Mouse (Mus musculus): ENCODE measurements around the gene Dmwd.

DNA sequence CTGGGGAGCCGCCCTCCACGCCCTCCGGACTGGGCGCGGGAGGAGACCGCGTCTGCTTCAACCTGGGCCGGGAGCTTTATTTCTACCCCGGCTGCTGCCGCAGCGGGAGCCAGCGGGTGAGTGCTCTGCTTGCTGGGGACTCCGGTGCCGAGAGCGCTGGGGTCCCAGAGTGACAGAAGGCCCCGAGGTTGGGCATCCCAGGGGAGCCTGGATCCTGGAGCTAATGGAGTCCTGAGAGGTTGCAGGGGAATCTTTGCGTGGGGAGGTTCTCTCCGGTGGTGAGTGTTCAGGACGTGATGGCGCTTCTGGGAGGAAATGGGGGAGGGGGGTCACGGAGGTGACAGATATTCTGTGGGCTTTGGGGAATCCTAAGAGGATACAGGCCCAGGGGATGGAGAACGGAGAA, 562 bp downstream of the Dmwd start:
- no peak for TF ChIP-seq CTCF (IDR thresholded peaks at IDR 0.05; ENCODE audit: insufficient read depth, low read depth, low read length)
- TF ChIP-seq POLR2A (IDR thresholded peaks at IDR 0.05; ENCODE audit: insufficient read depth, low read depth, low read length), result no peak; the same call in 1 of the 2 replicates

Measured in olfactory bulb, adult 2 months (tissue).